8 mouse cellular contexts compared by ENCODE assay signal in the genomic region with DNA sequence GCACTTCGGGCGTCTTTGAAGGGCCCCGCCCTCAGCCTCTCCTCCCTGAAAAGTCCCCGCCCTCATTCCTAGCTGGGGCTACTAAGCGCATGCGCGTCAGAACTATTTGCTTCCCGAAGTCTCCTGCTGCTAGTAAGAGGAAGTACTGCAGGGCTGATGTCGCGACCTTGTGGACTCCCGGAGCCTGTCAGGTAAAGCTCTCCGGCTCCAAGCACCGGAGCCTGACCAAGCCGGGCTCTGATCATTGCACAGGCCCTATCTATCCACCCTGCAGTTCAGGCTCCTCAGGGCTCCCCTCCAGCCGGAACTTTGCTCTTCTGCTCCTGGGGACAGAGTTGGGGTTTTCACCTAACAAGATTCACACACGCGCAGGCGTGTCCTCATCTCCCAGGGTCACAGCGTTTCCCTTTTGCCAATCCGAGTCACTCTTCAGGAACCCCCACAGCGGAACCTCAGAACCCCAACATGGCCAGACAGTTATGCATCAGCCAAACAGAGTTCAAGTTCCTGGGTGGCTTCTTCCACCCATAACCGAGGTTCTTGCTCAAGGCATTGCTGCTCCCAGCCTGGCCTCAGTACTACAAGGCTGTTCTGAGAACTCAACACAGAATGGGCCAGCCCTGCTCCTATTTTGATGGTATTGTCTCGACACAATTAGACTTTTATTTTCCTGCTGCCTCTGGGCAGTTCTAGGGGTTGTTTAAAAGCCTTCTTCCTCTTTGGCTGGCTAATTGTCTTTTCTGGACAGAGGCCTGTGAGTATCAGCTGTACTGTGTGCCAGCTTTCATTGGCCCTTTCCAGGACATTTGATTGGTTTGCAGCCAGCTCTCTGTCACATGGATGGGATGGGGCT. TPM values are rescaled to one million over a fixed set of nuclear protein-coding genes. Genes with fewer than 3 reads are reported as not detected.
DNase-seq lines count a peak whose midpoint lies in the region; ATAC-seq and TF ChIP-seq lines count a peak whose summit lies in the region.

A gene (plus strand): TSS at position 48 of the 853 bp plus-strand sequence.

- H3K9ac ChIP-seq in heart, embryonic 11.5 days (ENCODE audit: low read depth, low read length) = peak within 1 kb of the TSS; percentile 86
- H3K9ac ChIP-seq in kidney, embryonic 15.5 days = peak within 1 kb of the TSS; percentile 60
- H3K9ac ChIP-seq in limb, embryonic 15.5 days = peak within 1 kb of the TSS; percentile 51
- no peak within 1 kb of the TSS; the same call in 1 of the 2 replicates for H3K9ac ChIP-seq in midbrain, postnatal 0 days (replicated peaks; ENCODE audit: low read length, poor library complexity, severe bottlenecking)

- WGBS in heart, embryonic 11.5 days (ENCODE audit: insufficient replicate concordance) = 3% methylated on average over 23 of the region's 23 CpGs
- 2% methylated on average over 23 of the region's 23 CpGs for WGBS in kidney, embryonic 15.5 days
- 3% methylated on average over 23 of the region's 23 CpGs for WGBS in limb, embryonic 15.5 days
- WGBS in midbrain, postnatal 0 days = 4% methylated on average over 23 of the region's 23 CpGs

- no peaks in the 10 kb centered on the region for H3K79me2 ChIP-seq in C2C12 (ENCODE audit: control insufficient read depth, insufficient read depth)

- TF ChIP-seq CTCF in C2C12 (IDR thresholded peaks at IDR 0.05; ENCODE audit: control insufficient read depth, insufficient read depth, insufficient read length) = no peak
- TF ChIP-seq CTCF in midbrain, postnatal 0 days (IDR thresholded peaks at IDR 0.05) = peak; percentile 35

- DNase-seq in midbrain, postnatal 0 days (ENCODE audit: low spot score) = peak; percentile 92
- DNase-seq in spleen, postnatal 14 days (ENCODE audit: low spot score in 2 of 2) = peak; percentile 74

- H3K27me3 ChIP-seq in C2C12 (ENCODE audit: control insufficient read depth, insufficient read depth, insufficient read length) = no peaks in the 10 kb centered on the region
- no peaks in the 10 kb centered on the region for H3K27me3 ChIP-seq in heart, embryonic 11.5 days (ENCODE audit: control insufficient read depth, insufficient read depth, low read length)
- no peaks in the 10 kb centered on the region for H3K27me3 ChIP-seq in kidney, embryonic 15.5 days
- H3K27me3 ChIP-seq in limb, embryonic 15.5 days = no peaks in the 10 kb centered on the region
- no peaks in the 10 kb centered on the region for H3K27me3 ChIP-seq in midbrain, postnatal 0 days (ENCODE audit: insufficient read depth, low read length)

- H3ac ChIP-seq in C2C12 (ENCODE audit: control insufficient read depth, insufficient read length, low read depth) = no peak within 1 kb of the TSS

- peak within 1 kb of the TSS; percentile 85 for H3K27ac ChIP-seq in brown adipose tissue, adult 24 weeks (replicated peaks; ENCODE audit: low read depth, low read length)
- H3K27ac ChIP-seq in heart, embryonic 11.5 days (ENCODE audit: low read depth, low read length) = peak within 1 kb of the TSS; percentile 59
- H3K27ac ChIP-seq in kidney, embryonic 15.5 days = peak within 1 kb of the TSS; percentile 84
- peak within 1 kb of the TSS; percentile 72 for H3K27ac ChIP-seq in limb, embryonic 15.5 days
- no peak within 1 kb of the TSS for H3K27ac ChIP-seq in midbrain, postnatal 0 days (ENCODE audit: low read depth, low read length)

- H3K79me3 ChIP-seq in C2C12 (ENCODE audit: low read depth) = no peaks in the 10 kb centered on the region

- H3K4me3 ChIP-seq in C2C12 (ENCODE audit: insufficient read depth, poor library complexity, severe bottlenecking) = peak within 1 kb of the TSS; percentile 6
- H3K4me3 ChIP-seq in brown adipose tissue, adult 24 weeks (ENCODE audit: insufficient read depth, low read depth, low read length) = peak within 1 kb of the TSS; percentile 86
- peak within 1 kb of the TSS; percentile 66 for H3K4me3 ChIP-seq in heart, embryonic 11.5 days (ENCODE audit: low read depth, low read length)
- peak within 1 kb of the TSS; percentile 67 for H3K4me3 ChIP-seq in kidney, embryonic 15.5 days (replicated peaks)
- H3K4me3 ChIP-seq in limb, embryonic 15.5 days = peak within 1 kb of the TSS; percentile 62
- H3K4me3 ChIP-seq in midbrain, postnatal 0 days (ENCODE audit: low read depth, low read length) = peak within 1 kb of the TSS; percentile 30

- peak within 1 kb of the TSS; percentile 86 for H3K4me2 ChIP-seq in heart, embryonic 11.5 days
- H3K4me2 ChIP-seq in kidney, embryonic 15.5 days = peak within 1 kb of the TSS; percentile 87
- peak within 1 kb of the TSS; percentile 72 for H3K4me2 ChIP-seq in limb, embryonic 15.5 days
- H3K4me2 ChIP-seq in midbrain, postnatal 0 days (ENCODE audit: low read depth, low read length, poor library complexity, severe bottlenecking) = peak within 1 kb of the TSS; percentile 63

- H3K36me3 ChIP-seq in C2C12 (ENCODE audit: control insufficient read depth, insufficient read depth) = no peaks in the 10 kb centered on the region
- no peaks in the 10 kb centered on the region for H3K36me3 ChIP-seq in heart, embryonic 11.5 days (ENCODE audit: control insufficient read depth, insufficient read depth, low read length)
- H3K36me3 ChIP-seq in kidney, embryonic 15.5 days = no peaks in the 10 kb centered on the region
- H3K36me3 ChIP-seq in limb, embryonic 15.5 days = no peaks in the 10 kb centered on the region
- no peaks in the 10 kb centered on the region for H3K36me3 ChIP-seq in midbrain, postnatal 0 days (ENCODE audit: insufficient read depth, low read length)

- peaks cover 6% of the 10 kb centered on the region for H3K4me1 ChIP-seq in brown adipose tissue, adult 24 weeks (ENCODE audit: control insufficient read depth, insufficient read depth, insufficient read length, low read length)
- H3K4me1 ChIP-seq in heart, embryonic 11.5 days (ENCODE audit: control insufficient read depth, insufficient read depth, low read length) = peaks cover 9% of the 10 kb centered on the region; the same call in 1 of the 2 replicates
- H3K4me1 ChIP-seq in kidney, embryonic 15.5 days = peaks cover 10% of the 10 kb centered on the region
- peaks cover 11% of the 10 kb centered on the region for H3K4me1 ChIP-seq in limb, embryonic 15.5 days
- H3K4me1 ChIP-seq in midbrain, postnatal 0 days (ENCODE audit: insufficient read depth, low read length) = no peaks in the 10 kb centered on the region

- no peaks in the 10 kb centered on the region for H3K9me3 ChIP-seq in heart, embryonic 11.5 days (replicated peaks; ENCODE audit: control insufficient read depth, low read length)
- no peaks in the 10 kb centered on the region for H3K9me3 ChIP-seq in kidney, embryonic 15.5 days (replicated peaks)
- no peaks in the 10 kb centered on the region for H3K9me3 ChIP-seq in limb, embryonic 15.5 days
- H3K9me3 ChIP-seq in midbrain, postnatal 0 days (ENCODE audit: low read length) = no peaks in the 10 kb centered on the region

- peak; percentile 94 for ATAC-seq in erythroid progenitor cell, adult 5-6 weeks (replicated peaks; ENCODE audit: low FRiP score, poor library complexity, severe bottlenecking)
- peak; percentile 92 for ATAC-seq in heart, embryonic 11.5 days (replicated peaks; ENCODE audit: insufficient number of reproducible peaks, low FRiP score, low TSS enrichment)
- ATAC-seq in kidney, embryonic 15.5 days (replicated peaks; ENCODE audit: low FRiP score) = peak; percentile 96
- peak; percentile 87 for ATAC-seq in limb, embryonic 15.5 days (ENCODE audit: insufficient number of reproducible peaks, low FRiP score, low TSS enrichment, low read depth)
- peak; percentile 70 for ATAC-seq in midbrain, postnatal 0 days (ENCODE audit: low FRiP score)

TF ChIP-seq in C2C12, 6 proteins besides CTCF, POLR2A, EP300 and RAD21:
- no peak for TF ChIP-seq CEBPB (IDR thresholded peaks at IDR 0.05; ENCODE audit: low read depth)
- TF ChIP-seq FOSL1 (IDR thresholded peaks at IDR 0.05; ENCODE audit: insufficient read depth, low read length, poor library complexity, severe bottlenecking) = no peak
- TF ChIP-seq MYOG (IDR thresholded peaks at IDR 0.05; ENCODE audit: control insufficient read depth, extremely low read depth, insufficient read length) = no peak
- TF ChIP-seq USF1 (IDR thresholded peaks at IDR 0.05; ENCODE audit: low read depth) = no peak
- TF ChIP-seq MAX (IDR thresholded peaks at IDR 0.05) = no peak
- TF ChIP-seq MYOD1 (IDR thresholded peaks at IDR 0.05; ENCODE audit: control insufficient read depth, insufficient read length, low read depth) = no peak
TF ChIP-seq in C2C12: peak in this region for 0.

RNA-seq across cellular contexts. Expression of the gene that starts here (rescaled TPM):
- polyA plus RNA-seq in C2C12 (2012; fragmentation: generic; extraction: Trizol) = not detected
- polyA plus RNA-seq in brown adipose tissue, adult 24 weeks (2012; ENCODE audit: insufficient read depth, insufficient read length, missing spikeins) = 415 and 430 TPM in 2 replicates
- 3.4 and 6.1 TPM in 2 replicates for total RNA-seq in erythroid progenitor cell, adult 5-6 weeks (2015; ENCODE audit: low replicate concordance)
- 0.08 and 3.2 TPM in 2 replicates for total RNA-seq in erythroid progenitor cell, adult 5-6 weeks (2017; ENCODE audit: low replicate concordance)
- polyA plus RNA-seq in heart, embryonic 11.5 days (2014; fragmentation: Nextera tagmentation; extraction: Ambion mirVana) = 24.8 and 27.4 TPM in 2 replicates
- polyA plus RNA-seq in kidney, embryonic 15.5 days (2015; fragmentation: Nextera tagmentation; extraction: Ambion mirVana) = 17.4 and 18.2 TPM in 2 replicates
- polyA plus RNA-seq in limb, embryonic 15.5 days (2015; fragmentation: Nextera tagmentation; extraction: Ambion mirVana) = 13.9 and 14.8 TPM in 2 replicates
- total RNA-seq in midbrain, postnatal 0 days (2014; rRNA removed) = 0.71 and 1.4 TPM in 2 replicates
- 3.5 and 3.9 TPM in 2 replicates for polyA plus RNA-seq in midbrain, postnatal 0 days (2015; fragmentation: Nextera tagmentation; extraction: Ambion mirVana)

Comparison
In these comparisons a context has a peak if more than half of its experiments do, and no peak if none do; other contexts are left out.
1. RNA of the gene that starts here (polyA plus RNA-seq): 415 to 430 TPM in brown adipose tissue, adult 24 weeks; 24.8 to 27.4 TPM in heart, embryonic 11.5 days, 17.4 to 18.2 TPM in kidney, embryonic 15.5 days, 13.9 to 14.8 TPM in limb, embryonic 15.5 days, 3.5 to 3.9 TPM in midbrain, postnatal 0 days and not detected in C2C12 (single experiment); every median in the first group is over 10 times any median in the second.
2. H3K4me3 ChIP-seq: peak in every context shown above with its lines; median percentile 86 in brown adipose tissue, adult 24 weeks; 67 in kidney, embryonic 15.5 days; 66 in heart, embryonic 11.5 days; 62 in limb, embryonic 15.5 days; 30 in midbrain, postnatal 0 days; 6 in C2C12.
3. Peak in every context shown above with its lines, with median percentiles within 50 percentile points of each other: ATAC-seq and H3K4me2 ChIP-seq.